Mouse (Mus musculus) liver, adult 2 months (tissue): ENCODE results near the gene Iars.

Source experiments
- CTCF ChIP-seq: fragments of 200-500 bp; IDR thresholded peaks from 2 replicates; pipeline ENCODE4 v1.5.1; 2011; ENCODE audit warnings: low read depth, low read length, control low read depth
- POLR2A ChIP-seq: fragments of 200-500 bp; IDR thresholded peaks from 2 replicates; pipeline ENCODE4 v1.6.1; 2011; ENCODE audit warnings: low read length, control low read depth; ENCODE audit not compliant: insufficient read depth; ENCODE audit errors: extremely low read depth

DNA sequence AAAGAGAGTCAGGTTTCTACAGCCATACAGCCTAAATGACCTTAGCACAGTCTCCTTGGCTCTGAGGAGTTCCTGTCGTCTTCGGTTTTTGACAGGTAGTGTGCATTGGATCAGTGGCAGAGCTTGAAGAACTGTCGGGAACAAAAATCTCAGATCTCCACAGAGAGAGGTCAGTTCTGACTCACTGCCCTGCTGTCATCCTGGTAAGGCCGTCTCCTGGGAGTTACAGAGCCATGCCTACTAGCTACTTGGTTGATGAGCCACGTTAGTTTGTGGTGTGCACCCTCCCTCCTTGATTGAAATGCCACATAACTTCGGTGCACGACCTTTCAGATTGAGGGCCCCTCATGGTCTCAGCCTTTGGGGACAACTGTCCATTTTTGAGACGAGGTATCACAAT is 26.4 kb downstream of the Iars start:
- TF ChIP-seq CTCF (no peak), POLR2A (no peak)
